Mouse (Mus musculus) heart, postnatal 0 days (tissue): ENCODE results near the gene Pnpla6. TPM values are rescaled to one million over a fixed set of nuclear protein-coding genes. Genes with fewer than 3 reads are reported as not detected.

ENCODE experiments used
- ATAC-seq: fragments of 200-750 bp; cut with Nextera tagmentation; 2 replicates; pipeline ENCODE4 v1.8.0; 2017; ENCODE audit warnings: low read depth, moderate number of reproducible peaks, moderate library complexity; ENCODE audit not compliant: insufficient read depth
- DNase-seq: peaks from one replicate; pipeline ENCODE4 v3.0.0-alpha.2; 2016; ENCODE audit warnings: low spot score
- H3K27ac ChIP-seq: fragments of 300-500 bp; sonication (generic); 2 replicates; pipeline ENCODE4 v1.5.1; 2014; ENCODE audit warnings: low read depth, mild to moderate bottlenecking
- H3K27me3 ChIP-seq: fragments of 300-500 bp; sonication (generic); 2 replicates; pipeline ENCODE4 v1.6.1; 2014; ENCODE audit warnings: low read length, mixed read lengths; ENCODE audit not compliant: control insufficient read depth, insufficient read depth
- H3K36me3 ChIP-seq: fragments of 300-500 bp; sonication (generic); replicated peaks from 2 replicates; pipeline ENCODE4 v1.6.1; 2014; ENCODE audit warnings: low read length, mixed read lengths; ENCODE audit not compliant: control insufficient read depth, insufficient read depth
- H3K4me1 ChIP-seq: fragments of 300-500 bp; sonication (generic); 2 replicates; pipeline ENCODE4 v1.6.1; 2014; ENCODE audit warnings: antibody characterized with exemption; ENCODE audit not compliant: control insufficient read depth, insufficient read depth
- H3K4me2 ChIP-seq: fragments of 300-500 bp; sonication (generic); 2 replicates; pipeline ENCODE4 v1.6.1; 2014; ENCODE audit warnings: low read depth, mild to moderate bottlenecking, low read length, moderate library complexity
- H3K4me3 ChIP-seq: fragments of 300-500 bp; sonication (generic); 2 replicates; pipeline ENCODE4 v1.5.1; 2014; ENCODE audit warnings: low read depth, low read length
- H3K9ac ChIP-seq: fragments of 300-500 bp; sonication (generic); replicated peaks from 2 replicates; pipeline ENCODE4 v1.6.1; 2014; ENCODE audit warnings: low read depth, low read length, mixed read lengths
- H3K9me3 ChIP-seq: fragments of 300-500 bp; sonication (generic); replicated peaks from 2 replicates; pipeline ENCODE4 v1.6.1; 2016; ENCODE audit warnings: low read length; ENCODE audit not compliant: control insufficient read depth
- CTCF ChIP-seq: IDR thresholded peaks from 2 replicates; pipeline ENCODE4 v1.5.1; 2016; ENCODE audit warnings: antibody characterized with exemption, control low read depth, low read depth
- EP300 ChIP-seq: IDR thresholded peaks from 2 replicates; pipeline ENCODE4 v1.6.1; 2016; ENCODE audit warnings: antibody characterized with exemption, low read depth
- WGBS: fragments of 180-500 bp; shearing (Covaris S2); extraction: QIAGEN DNeasy Blood & Tissue Kit; methylation state at CpG from one replicate; pipeline ENCODE4 v1.1.7; 2014; 5-methylcytosine and 5-hydroxymethylcytosine counted together
- polyA plus RNA-seq: library from polyadenylated mRNA; unstranded; fragments of >200 nt; fragmentation: Nextera tagmentation; extraction: Ambion mirVana; gene quantifications from 2 replicates; pipeline ENCODE4 v1.2.1, GENCODE M21; 2015
- total RNA-seq: library from RNA; depleted of rRNA; stranded (reverse); fragments of >200 nt; gene quantifications from 2 replicates; pipeline ENCODE4 v1.2.3, GENCODE M21; 2014; ENCODE audit warnings: low replicate concordance

Pnpla6 gene
- total and polyA plus RNA-seq, 2 experiments from 2014 or later = 8.4 to 41.7 TPM

DNA sequence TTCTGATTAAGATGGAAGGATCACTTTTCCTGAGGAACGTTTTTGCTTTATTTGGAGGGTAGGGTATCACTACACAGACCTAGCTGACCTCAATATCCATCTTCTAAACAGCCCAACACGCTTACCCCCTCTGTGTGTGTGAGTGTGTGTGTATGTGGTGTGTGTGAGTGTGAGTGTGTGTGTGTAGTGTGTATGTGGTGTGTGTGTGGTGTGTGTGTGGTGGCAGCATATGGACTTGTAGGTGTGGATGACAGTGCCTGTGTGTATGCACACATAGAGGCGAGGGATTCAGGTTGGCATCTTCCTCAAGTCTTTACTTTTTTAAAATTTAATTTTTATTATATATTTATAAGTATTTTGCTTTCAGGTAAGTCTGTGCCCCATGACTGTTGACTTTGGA is 16.6 kb upstream of the Pnpla6 start:
- TF ChIP-seq EP300 (no peak), CTCF (no peak)
- Histone ChIP-seq H3K4me2 (no peak overlapping the region), H3K9ac (no peak overlapping the region), H3K9me3 (no peaks in the 10 kb centered on the region), H3K4me3 (no peak overlapping the region), H3K4me1 (peaks cover 6% of the 10 kb centered on the region), H3K27ac (no peak overlapping the region), H3K27me3 (no peaks in the 10 kb centered on the region), H3K36me3 (peaks cover 16% of the 10 kb centered on the region)
- 88% methylated on average over 3 of the region's 3 CpGs for WGBS
- DNase-seq = no peak
- no peak for ATAC-seq

DNA sequence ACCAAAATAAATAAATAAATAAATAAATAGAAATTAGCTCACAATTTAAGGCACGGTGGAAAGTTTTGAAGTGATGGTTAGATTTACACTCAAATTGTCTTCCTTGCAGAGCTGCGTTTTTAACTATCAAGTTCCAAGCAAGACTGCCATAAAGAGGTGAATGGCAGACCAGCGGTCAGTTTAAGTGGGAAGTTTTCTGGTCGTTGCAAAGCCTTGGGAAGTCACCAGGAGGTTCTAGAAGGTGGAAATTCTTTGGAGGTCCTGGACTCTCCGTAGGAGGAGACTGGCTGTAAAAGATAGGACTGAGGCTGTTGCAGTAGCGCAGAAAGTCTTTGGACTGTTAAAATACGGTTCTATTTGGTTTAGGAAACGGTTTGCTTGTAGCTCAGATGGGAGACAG is 15.4 kb upstream of the Pnpla6 start:
- H3K9ac ChIP-seq = peak overlapping the region; percentile 62
- peaks cover 16% of the 10 kb centered on the region for H3K36me3 ChIP-seq
- peak overlapping the region; percentile 59 for H3K4me3 ChIP-seq
- ATAC-seq (peak; percentile 16), DNase-seq (no peak)
- peak overlapping the region; percentile 85 for H3K27ac ChIP-seq
- H3K4me2 ChIP-seq = peak overlapping the region; percentile 76
- 4% methylated on average over 8 of the region's 8 CpGs for WGBS
- H3K27me3 ChIP-seq = no peaks in the 10 kb centered on the region
- no peaks in the 10 kb centered on the region for H3K9me3 ChIP-seq
- H3K4me1 ChIP-seq = no peaks in the 10 kb centered on the region; the same call in 1 of the 2 replicates
- no peak for TF ChIP-seq CTCF
- no peak for TF ChIP-seq EP300

DNA sequence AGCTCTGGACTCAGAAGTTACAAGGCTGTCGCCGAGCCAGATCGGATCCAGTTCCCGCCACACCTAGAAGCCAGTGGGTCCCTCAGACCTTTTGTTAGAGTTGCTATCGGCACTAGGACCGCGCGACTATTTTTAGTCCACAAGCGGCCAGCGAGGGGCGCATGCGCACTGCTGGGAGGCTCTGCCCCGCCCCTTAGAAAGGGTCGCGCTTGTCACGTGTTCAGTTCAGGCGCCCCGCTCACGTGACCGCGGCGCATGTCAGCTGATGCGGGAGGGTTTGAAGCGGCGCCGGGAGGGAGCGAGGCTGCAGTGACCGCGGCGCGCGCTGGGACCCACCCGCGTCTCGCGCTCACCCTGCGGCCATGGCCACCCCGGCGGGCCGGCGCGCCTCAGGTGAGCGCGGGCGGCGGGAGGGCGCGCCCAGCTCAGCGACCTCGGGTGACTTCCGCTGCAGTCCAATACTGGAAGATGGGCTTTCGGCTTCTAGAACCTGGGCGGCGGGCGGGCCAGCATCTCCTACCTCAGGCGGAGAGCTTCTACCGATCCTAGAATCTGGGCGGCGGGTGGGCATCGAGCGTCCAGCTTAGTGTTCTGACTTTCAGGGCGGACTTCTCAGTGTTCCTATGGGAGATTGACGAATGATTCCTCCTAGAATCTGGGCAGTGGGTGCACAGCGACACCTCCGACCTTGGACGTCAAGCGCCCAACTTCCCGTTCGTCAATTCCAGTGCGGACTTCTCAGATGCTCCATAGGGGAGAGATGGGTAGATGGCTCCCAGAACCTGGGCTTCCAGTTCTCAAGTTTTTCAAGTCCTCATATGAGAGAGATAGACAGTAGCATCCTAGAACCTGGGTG is 14.7 kb upstream of the Pnpla6 start, which contains the start of gene Mcoln1:
Gene Mcoln1, plus strand, starts transcription at position 223 of the 856 bp plus-strand sequence.
- peak within 1 kb of the TSS; percentile 62 for H3K9ac ChIP-seq
- peaks cover 11% of the 10 kb centered on the region for H3K36me3 ChIP-seq
- under 1% methylated on average over 70 of the region's 70 CpGs for WGBS

DNA sequence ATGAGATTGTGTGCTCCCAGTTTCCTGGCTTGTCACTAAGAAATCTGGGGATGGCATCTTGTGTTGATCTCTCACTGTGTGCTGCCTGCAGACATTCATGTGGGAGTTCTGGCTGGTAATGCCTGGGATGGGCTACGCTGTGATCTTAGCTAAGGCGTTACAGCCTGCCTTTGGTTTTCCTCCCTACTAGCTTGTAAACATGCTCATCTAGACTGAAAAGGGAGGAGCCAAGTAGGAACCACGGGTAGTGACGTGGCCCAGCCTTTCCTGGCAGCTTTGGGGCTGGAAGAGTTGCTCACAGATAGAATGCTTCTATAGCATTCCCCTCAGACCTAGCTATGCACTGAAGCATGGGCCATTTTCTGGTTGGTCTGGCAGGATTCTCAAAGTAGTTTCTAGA is 13.0 kb upstream of the Pnpla6 start:
- Histone ChIP-seq H3K27ac (no peak overlapping the region), H3K9ac (no peak overlapping the region), H3K27me3 (no peaks in the 10 kb centered on the region), H3K9me3 (no peaks in the 10 kb centered on the region), H3K4me3 (no peak overlapping the region), H3K4me2 (no peak overlapping the region), H3K36me3 (peaks cover 15% of the 10 kb centered on the region), H3K4me1 (no peaks in the 10 kb centered on the region; the same call in 1 of the 2 replicates)
- no peak for ATAC-seq
- no peak for DNase-seq
- TF ChIP-seq CTCF (no peak), EP300 (no peak)
- 58% methylated on average over 4 of the region's 4 CpGs for WGBS

More for the DNA sequence above, 14.7 kb upstream of the Pnpla6 start, which contains the start of gene Mcoln1:
- Histone ChIP-seq H3K27me3 (no peaks in the 10 kb centered on the region), H3K4me1 (no peaks in the 10 kb centered on the region; the same call in 1 of the 2 replicates), H3K27ac (peak within 1 kb of the TSS; percentile 85), H3K9me3 (no peaks in the 10 kb centered on the region), H3K4me3 (peak within 1 kb of the TSS; percentile 59), H3K4me2 (peak within 1 kb of the TSS; percentile 76)
- ATAC-seq (peak; percentile 87), DNase-seq (peak; percentile 95)
- peak; percentile 9; the same call in 1 of the 2 replicates for TF ChIP-seq EP300
- TF ChIP-seq CTCF = no peak

DNA sequence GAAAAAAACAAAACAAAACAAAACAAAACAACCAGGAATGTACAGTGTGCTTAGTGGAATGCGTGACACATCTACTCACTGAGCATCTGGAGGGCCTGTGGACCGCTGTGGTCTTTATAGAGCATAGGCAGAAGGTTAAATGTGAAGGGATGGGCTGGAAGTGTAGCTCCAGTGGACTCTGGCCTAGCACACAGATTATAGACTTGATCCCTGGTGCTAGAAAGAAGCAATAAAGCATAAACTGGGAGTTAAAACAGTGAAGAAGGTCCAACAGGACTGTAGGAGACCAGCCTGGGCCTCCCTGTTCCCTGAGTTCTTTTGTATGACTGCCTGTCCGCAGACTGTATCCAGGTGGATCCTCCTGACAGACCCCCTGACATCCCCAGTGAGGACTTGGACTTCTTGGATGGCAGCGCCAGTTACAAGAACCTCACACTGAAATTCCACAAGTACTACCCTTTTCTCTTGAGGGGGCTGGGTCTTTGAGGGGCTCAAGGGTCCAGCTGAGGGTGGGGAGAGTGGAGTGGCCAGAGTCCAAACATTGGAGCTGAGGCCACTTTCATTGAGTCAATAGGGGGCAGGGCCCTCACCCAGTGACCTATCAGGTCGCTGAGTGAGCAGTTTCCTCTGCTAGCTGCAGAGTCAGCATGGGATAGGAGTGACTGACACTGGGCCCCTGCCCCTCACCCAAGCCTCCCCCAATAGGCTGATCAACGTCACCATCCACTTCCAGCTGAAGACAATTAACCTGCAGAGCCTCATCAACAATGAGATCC is 7.0 kb upstream of the Pnpla6 start:
- TF ChIP-seq EP300 = no peak
- TF ChIP-seq CTCF = no peak
- DNase-seq (no peak), ATAC-seq (no peak)
- no peak overlapping the region for H3K4me2 ChIP-seq
- no peak overlapping the region for H3K4me3 ChIP-seq
- no peak overlapping the region for H3K9ac ChIP-seq
- H3K4me1 ChIP-seq = no peaks in the 10 kb centered on the region
- no peaks in the 10 kb centered on the region for H3K9me3 ChIP-seq
- no peaks in the 10 kb centered on the region for H3K27me3 ChIP-seq
- peaks cover 62% of the 10 kb centered on the region for H3K36me3 ChIP-seq
- WGBS = 88% methylated on average over 6 of the region's 6 CpGs
- H3K27ac ChIP-seq = no peak overlapping the region
